Mouse (Mus musculus) right cerebral cortex, adult 2 months (tissue): Measurements from ENCODE around the gene Slc35f1.
A peak's percentile ranks its signal among the peaks of the same experiment; 100 is the strongest.

ENCODE experiments used
- DNase-seq, 2 experiments: peaks; one replicate each; pipeline ENCODE4 v3.0.0; 2021 to 2022; ENCODE audit warnings: low spot score in 2 of 2

Gene Slc35f1

DNA sequence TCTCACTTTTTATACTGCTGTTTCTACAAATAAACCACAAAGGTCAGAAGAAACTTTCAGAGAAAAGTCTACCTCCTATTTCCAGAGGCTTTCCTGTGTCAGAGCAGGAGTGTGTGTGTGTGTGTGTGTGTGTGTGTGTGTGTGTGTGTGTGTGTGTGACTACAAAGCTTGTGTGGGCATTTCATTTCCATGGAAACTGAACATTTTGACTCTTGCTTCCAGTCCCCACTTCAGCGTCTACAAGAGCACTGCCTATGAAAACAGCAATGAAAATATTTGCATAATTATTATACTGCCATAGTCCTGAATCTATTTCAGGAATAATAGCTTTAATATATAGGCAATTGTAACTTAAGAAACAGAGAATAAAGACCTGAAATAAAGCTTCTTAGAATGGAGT, 241.8 kb downstream of the Slc35f1 start:
- no peak for DNase-seq

DNA sequence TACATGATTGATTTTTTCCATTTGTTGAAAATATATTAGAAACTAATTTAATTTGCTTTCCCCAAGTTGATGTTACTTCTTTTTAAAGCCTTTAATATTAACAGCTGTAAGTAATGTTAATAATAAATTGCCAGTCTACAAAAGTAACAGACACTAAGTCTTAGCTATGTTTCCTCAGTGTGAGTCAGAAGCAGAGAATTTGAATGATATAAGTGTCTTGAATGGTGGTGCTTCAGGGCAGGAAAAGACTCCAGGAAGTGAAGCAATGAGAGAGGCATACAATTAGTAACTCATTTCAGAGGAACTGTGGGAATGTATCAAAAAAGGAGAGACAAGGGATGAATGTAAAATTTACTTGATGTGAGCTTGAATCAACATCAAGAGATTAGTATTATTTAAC, 244.3 kb downstream of the Slc35f1 start:
- no peak for DNase-seq

DNA sequence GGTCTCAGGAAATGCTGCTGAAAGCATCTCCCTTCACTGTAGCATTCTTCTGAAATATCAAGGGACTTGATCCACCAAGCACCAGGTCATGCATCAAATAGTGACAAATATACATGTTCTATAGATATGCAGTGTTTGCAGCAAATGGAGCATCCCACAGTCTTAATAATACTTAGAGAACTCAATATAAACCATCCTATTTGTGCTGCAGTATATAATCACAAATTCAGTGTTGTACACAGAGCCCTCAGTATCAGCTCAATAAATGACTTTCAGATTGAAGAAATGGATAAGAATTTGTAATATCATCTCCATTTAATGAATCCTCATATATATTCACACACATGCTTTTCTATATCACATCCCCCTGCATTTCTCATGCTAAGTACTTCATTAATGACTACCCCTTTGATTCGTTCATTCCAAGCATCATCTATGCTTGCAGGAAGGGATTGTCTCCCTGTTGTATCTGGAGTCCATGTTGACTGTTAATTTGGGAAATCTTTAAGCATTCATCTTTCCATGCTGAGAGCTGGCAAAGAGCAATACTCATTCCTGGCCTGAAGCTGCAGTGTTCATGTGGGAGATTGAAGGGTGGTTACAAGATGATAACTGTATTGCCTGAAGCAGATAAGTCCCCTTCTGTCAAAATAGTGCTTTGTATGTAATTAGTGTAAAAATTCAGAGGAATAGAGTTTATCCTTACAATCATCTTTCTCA, 249.9 kb downstream of the Slc35f1 start:
- no peak for DNase-seq

DNA sequence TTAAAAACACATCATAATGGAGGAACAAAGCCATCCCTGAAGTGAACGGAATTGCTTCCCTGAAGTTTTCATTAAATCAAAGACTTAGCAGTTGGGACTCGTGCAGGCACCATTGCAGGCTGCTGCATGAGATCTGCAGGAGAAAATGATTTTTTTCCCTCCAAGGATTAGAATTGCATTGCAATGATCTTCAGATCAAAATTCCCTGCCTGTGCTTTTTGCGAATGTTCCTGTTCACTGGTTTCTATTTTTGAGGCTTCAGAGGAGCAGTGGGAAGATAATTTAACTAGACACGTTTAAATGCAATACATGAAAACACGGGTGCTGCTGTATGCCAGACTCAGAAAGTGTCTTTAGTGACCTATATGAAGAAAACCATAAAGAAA, 250.5 kb downstream of the Slc35f1 start:
- DNase-seq: peak in 1 of 2 experiments; percentile 21

DNA sequence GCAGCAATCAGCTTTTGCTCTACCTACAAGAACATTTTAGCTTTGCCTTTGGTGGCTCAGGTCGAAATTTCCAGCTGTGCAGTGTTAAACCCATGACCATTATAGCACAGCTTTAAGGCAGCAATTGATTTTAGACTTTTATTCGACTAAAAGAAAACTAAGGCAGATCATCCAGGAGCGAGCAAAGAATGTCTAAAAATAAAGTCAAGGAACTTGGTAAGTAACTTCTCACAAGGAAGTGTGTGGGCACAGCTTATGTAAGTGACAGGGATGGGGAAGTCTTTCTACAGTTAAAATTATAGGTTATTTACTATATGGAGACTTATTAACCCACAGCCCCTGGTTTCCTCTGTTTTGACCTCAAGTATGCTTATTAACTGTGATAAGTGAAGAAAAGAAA, 262.2 kb downstream of the Slc35f1 start:
- peak; percentile 37 to 52 for DNase-seq

DNA sequence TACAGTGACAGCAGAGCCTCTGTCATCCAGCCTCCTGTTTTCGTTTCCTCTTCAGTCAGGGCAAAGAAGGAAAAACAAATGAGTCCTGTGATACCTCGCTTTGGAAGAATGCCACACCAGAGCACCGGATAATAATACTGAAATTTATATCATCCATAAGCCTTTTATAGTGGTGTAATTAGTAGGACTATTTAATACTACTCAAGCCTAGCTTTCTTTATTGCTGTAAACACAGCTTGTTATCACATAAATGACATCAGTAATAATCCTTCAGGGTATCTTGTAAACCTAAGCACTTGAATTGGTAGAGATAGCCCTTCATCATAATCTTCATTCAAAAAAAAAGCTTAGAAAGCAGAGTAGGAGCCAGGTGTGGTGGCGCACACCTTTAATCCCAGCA, 266.4 kb downstream of the Slc35f1 start:
- DNase-seq: no peak

DNA sequence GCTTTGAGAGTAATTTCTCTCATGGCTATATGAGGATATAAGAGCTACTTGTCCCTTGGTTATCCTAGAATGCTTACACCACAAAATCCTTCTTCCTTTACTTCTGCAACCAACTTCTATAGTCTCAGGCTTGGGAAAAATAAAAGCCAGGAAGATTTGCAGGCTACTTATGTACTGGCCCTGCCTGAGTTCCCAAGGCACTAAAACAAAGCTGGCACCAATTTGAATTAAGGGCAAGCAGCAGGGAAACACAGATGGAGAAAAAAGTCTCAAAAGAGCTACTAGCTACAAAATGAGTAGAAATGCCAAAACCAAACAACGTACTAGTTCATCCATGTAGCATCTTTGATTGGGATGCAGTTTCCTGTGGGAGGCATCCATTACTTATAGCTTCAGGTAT, 288.9 kb downstream of the Slc35f1 start:
- DNase-seq: no peak

DNA sequence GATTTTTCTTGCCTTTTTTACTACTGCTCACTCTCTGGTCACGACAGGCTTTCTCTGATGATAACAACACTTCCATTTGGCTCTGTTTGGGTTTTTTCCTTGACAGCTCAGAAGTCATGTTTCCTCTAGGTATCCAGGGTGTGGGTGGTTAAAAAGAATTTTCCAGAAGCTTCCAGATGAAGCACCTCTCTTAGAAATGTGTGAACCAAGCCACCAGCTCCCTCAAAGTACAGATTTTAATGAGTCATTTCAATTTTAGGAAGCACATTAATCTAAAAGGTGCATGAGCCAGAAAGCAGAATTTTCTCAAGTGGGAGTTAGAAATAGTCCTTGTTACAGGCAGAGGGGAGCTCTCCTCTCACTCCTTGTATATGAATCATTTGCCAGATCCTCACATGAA, 292.5 kb downstream of the Slc35f1 start:
- peak; percentile 71 to 76 for DNase-seq

DNA sequence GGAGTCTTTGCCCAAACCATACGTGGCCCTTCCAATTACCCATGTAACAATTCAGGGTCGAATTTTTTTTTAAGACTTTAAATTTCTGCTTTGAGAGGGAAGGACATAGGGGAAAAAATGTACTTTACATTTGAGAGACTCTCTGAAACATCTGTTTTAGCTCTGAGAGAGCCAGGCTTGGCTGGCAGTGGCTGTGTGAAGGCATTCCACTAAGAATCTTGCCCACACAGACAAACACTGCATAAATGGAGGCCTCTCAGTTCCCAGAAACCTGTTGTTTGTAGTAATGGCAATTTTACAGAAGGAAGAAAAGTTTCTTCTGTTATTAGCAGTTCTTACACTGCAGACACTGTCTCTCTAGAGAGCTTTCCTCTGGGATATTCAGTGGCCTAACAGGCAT, 301.9 kb downstream of the Slc35f1 start:
- DNase-seq: peak; percentile 28 to 36

DNA sequence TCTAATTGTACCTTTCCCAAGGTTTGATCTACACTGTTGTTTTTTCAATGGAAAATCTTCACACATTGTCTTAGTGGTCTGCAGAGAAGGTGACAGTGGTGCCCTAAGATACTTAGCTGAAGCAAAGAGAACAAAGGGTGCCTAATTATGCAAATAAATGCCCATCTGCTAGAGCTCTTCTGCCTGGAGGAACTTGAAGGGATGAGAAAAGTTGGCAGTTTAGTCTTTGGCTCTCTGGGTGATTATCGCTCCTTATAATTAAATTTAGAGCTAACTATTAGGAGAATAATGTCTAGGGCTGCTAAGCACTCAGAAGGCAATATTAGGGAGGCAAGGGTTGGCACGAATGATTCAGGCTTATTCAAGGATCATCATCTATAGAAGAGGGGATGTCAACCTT, 306.6 kb downstream of the Slc35f1 start:
- no peak for DNase-seq

DNA sequence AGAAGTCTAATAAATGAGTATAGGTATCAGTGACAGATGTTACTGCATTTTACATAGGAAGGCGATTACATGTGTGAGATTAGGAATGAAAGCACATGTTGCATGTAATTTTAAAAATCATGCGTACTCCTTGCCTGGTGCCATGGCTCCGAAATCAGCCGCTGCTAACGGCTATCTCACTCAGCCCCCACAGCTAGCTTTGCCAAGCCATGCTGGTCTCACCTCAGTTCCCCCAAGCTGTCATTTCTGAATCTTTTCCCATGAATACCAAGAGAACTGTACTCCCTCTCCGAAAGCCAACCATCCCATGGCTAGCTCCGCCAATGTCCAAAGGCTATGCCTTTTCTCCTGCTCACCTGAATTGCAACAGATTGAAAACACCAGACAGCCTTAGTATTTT, 310.8 kb downstream of the Slc35f1 start:
- no peak for DNase-seq

DNA sequence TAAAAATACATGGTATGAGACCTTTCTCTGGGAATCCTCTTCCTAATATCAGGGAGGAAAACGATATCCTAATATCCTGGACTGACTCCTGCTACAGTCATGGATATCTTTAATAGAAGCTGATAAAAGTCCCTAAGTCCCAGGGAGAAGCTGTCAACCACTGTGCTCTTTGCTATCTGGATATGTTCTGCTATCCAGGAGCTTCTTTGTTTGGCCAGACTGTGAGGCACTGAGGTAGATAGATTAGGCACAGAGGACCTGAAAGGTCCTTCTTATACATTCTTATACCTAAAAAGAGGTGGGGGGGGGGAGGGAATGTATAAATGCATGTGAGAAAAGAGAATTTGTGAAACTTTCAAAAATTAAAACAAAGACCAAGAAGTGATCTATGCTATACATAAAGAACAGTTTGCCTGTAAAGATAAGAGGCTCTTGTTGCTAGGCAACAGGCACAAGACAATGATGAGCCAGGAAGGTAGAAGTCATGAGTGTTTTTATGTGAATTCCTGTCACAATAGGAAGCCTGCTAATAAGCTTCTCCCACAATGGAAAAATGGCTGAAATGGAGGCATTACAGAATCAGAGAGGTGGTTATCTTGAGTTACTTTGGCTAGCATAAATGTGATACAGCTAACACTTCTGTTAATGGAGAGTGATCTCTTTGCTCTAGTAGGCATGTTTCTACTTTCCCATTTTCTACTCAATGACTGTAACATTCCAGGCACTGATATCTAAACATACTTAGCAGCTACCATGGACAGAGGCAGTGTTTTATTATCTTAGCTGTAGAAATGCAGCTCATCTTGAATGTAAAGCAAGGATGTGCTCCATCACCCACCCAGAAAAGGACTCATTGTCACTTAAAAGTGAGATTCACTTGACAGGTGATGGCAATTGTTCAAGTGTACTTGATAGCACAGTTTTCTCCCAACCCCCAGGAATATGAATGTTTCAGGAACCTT, 316.2 kb downstream of the Slc35f1 start:
- no peak for DNase-seq

DNA sequence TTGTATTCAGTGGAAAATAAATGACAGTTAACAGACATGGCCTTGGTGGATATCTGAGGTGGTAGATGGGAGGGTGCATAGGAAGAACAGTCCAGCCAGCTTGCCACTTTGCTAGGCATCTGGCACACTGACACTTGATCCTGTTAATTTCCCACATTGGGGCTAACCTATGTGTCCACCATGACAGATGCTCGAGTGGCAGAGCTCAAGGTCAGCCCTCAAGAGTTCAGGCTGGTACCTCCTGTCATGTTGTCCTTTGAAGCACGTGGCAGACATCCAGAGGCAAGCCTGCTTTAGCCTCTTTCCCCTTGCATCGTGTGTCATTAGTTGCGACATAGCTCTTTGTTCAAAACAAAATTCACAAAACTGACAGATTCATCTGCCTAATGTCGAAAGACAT, 323.5 kb downstream of the Slc35f1 start:
- no peak for DNase-seq

DNA sequence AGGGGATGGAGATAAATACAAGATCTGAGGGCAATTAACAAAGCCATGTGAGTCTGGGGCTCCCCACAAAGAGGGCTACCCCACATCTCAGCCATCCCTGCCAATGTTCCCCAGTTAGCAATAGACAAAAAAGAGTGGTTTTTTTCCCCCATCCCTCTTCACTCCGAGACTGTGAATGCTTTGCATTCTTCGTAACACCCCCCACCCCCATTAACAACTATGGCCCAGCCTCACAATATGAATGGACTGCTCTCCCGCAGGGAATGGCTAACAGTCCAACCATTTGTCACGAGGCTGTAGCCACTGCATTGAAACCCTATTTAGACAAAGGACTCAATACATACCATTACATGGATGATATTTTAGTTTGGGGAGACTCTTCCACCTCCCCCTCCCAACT, 338.1 kb downstream of the Slc35f1 start:
- no peak for DNase-seq

DNA sequence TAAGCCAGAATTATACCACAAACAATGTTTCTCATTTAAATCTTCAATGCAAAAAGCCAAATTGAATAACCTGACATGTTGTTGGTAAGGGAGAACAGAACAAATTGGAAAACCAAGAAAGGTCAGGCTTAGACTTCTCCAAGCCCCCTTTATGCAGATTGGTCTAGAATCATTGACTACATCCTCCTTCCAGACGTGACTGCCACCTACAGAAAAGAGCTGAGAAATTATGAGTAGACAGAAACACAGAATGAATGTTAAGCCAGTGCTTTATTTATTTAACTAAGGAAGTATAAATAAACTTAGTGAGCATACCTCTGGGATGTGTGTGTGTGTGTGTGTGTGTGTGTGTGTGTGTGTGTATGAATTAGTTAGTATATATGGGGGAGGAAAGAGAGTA, 344.9 kb downstream of the Slc35f1 start:
- DNase-seq: no peak

DNA sequence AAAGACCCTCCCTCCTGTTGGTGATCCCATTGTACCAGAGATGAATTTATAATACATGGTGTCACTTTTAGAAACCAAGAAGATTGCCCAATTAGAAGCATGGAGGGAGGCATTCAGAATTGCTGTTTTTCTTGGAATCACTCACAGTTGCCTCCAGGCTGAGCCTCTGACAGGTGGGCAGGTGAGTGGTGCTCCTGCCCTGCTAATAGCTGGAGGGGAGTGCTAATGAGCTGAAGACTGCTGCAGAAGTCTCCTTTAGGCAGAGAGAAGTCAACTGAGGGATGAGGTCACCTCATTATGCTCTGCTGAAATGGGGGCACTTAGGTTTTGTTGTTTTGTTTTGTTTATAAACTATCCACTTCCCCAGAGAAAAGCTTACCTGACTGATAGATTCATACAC, 355.6 kb downstream of the Slc35f1 start:
- no peak for DNase-seq

DNA sequence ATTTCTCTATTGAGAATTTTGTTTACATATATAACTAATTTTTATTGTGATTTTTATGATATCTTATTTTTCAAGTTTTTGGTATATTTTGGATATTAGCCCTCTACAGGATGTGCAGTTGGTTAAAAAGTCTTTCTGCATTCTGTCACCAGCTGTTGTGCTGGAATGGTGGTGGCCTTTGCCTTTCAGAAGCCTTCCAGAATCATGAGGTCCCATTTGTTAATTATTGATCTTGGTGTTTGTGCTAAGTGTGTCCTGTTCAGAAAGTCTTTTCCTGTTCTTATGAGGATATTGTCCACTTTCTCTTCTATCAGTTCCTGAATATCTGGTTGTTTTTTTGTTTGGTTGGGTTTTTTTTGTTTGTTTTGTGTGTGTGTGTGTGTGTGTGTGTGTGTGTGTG, 362.2 kb downstream of the Slc35f1 start:
- DNase-seq: no peak

DNA sequence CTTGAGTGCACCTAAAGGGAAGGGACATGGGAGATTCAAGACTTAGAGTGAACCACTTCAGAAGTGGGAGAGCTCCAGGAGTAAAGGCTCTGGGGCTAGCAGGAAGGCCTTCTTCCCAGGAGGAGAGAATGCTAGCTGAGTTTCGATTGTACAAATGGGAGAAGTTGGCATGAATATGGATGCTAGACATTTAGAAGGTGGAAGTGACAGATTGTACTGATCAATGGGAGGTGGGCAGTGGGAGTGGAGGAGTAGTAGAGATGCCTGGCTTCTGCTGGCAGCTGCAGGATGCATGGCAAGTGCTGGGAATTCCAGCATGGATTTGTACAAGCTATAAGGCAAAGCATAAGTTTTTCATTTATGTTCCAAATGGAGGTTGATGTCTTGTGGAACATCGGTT, 370.4 kb downstream of the Slc35f1 start:
- peak; percentile 18 to 21 for DNase-seq

DNA sequence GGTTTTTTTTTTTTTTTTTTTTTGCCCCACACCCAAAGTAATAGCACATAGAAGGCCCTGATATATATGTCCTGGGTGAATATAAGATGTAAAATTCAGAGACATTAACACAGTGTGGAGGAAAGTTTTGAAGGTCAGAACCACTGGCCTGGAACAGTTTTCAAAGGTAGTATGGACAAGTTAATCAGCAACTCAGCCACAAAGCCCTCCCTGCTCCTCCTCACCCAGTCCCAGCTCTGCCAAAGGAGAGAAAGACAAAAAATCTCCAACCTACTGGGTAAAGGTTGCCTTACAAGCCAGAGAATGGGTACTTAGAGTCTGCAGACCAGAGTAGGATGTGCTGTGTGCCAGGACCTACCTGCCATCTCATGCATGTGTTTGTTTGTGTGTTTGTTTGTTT, 372.4 kb downstream of the Slc35f1 start:
- DNase-seq: no peak

DNA sequence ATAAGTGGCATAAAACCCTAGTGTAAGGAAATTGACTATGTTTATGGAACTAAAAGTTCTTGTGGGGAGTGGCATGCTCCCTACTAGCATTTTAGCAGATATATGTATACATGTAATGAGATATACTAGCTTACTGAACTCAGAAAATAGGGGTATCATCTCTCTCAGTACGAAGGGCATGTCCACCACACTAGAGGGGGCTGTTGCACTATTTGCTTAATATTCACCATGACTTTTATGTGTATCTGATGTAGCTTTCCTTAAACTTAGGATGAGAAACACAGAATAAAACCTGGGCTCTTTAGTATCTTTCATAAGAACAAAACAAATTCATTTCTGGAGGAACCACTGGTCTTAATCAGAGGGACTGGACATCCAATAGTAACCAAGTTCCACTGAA, 397.5 kb downstream of the Slc35f1 start:
- DNase-seq: no peak

DNA sequence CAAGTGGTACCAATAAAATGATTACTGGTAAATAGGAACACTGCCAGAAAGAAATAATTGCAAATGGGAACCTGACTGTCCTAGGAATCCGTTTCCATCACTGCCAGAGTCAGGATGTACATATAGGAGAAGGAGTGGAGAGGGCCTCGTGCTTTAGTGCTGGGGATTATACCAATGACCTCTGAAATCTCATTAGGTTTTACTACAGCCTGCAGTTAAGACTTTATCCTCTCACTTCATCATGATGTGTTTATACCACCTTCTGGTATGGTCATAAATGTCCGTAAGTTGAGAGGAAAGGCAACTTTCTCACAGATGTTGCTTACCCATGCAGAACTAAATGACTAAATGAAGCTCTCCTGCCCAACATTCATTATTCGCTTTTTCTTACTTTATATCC, 401.2 kb downstream of the Slc35f1 start:
- DNase-seq: no peak

DNA sequence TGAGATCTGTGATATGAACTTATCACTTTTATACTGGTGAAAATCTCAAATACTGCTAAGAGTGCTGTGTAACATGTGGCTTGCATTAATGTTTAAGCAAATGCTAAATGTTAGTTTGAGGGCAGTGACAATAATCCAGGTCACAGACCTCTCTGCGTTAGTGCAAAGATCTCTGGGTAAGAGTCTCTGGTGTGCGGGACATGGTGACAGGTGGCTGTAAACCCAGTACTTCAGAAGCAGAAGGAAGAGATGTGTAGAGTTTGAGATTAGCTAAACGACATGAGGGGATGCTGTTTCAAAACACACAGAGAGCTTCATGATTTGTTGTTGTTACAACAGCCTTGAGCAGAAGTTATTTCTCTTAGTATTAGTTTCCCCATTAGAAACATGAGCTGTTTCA, 406.1 kb downstream of the Slc35f1 start:
- no peak for DNase-seq

DNA sequence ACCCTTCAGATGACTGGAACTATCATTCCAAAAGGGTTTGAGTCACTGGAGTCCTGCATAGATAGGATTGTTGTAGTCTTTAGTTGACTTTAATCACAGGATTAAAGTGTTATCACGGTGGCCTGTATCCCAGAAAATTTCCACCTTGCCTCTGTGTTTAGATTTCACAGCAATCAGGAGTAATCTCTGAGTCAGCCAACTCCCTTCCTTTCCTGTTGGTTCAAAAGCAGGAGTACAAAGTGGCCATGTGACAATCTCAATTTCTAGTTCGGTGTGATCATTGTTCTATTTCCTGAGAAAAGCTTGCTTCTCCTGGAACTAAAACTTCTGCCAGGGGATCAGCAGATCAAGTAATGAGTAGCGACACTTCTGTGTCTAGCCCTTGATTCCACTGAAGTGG, 410.5 kb downstream of the Slc35f1 start:
- DNase-seq: no peak
